24 mouse cellular contexts compared by ENCODE assay signal in genomic region chr11:97304631-97305030, GRCm38 (mm10). TPM values are rescaled to one million over a fixed set of nuclear protein-coding genes. Genes with fewer than 3 reads are reported as not detected.
"Had no signal": no experiment of that assay in that cellular context is flagged by ENCODE, and none has a peak within 500 bp of the region (broad histone marks: within the 10 kb centered on the region; RNA-seq: fewer than 3 reads in every experiment).

No protein-coding gene starts in this region.

- ATAC-seq: hindbrain, embryonic 16.5 days; inflammation-experienced regulatory T-cells, adult 6 months; liver, embryonic 12.5 days had no signal

- H3K9ac ChIP-seq: heart, embryonic 12.5 days; hindbrain, embryonic 12.5 days; hindbrain, embryonic 14.5 days; kidney, embryonic 15.5 days; limb, embryonic 12.5 days; liver, embryonic 12.5 days; liver, embryonic 14.5 days had no signal

- DNase-seq: gastrocnemius, postnatal 14 days; heart, adult 18-20 months; heart, postnatal 10 days; heart, postnatal 4 days; kidney, adult 11 months; kidney, adult 2 months; kidney, adult 9 months; kidney, postnatal 14 days; layer of hippocampus, adult 9-11 months; layer of hippocampus, postnatal 36 days; left cerebral cortex, postnatal 4 days had no signal

- H3K27me3 ChIP-seq: heart, embryonic 12.5 days; kidney, embryonic 15.5 days; limb, embryonic 12.5 days had no signal

- H3K27ac ChIP-seq: heart, embryonic 10.5 days; hindbrain, embryonic 10.5 days; hindbrain, embryonic 12.5 days; hindbrain, embryonic 14.5 days; kidney, embryonic 15.5 days; kidney, postnatal 0 days; limb, embryonic 12.5 days; liver, embryonic 12.5 days; liver, embryonic 14.5 days had no signal

- H3K9me3 ChIP-seq: heart, embryonic 10.5 days; heart, embryonic 12.5 days; hindbrain, embryonic 10.5 days; hindbrain, embryonic 12.5 days; kidney, embryonic 15.5 days; limb, embryonic 12.5 days; liver, embryonic 12.5 days had no signal

- H3K4me3 ChIP-seq: heart, embryonic 10.5 days; heart, embryonic 12.5 days; hindbrain, embryonic 10.5 days; hindbrain, embryonic 12.5 days; kidney, embryonic 15.5 days; limb, embryonic 12.5 days; liver, embryonic 12.5 days had no signal

- H3K36me3 ChIP-seq: heart, embryonic 10.5 days; heart, embryonic 12.5 days; hindbrain, embryonic 10.5 days; hindbrain, embryonic 12.5 days; kidney, embryonic 15.5 days; limb, embryonic 12.5 days; liver, embryonic 12.5 days had no signal

- H3K4me2 ChIP-seq: heart, embryonic 12.5 days; hindbrain, embryonic 12.5 days; hindbrain, embryonic 14.5 days; kidney, embryonic 15.5 days; limb, embryonic 12.5 days; liver, embryonic 12.5 days had no signal

RNA-seq across cellular contexts. Expression of gene Gpr179, which starts 47.2 kb away (rescaled TPM):
- total RNA-seq: heart, adult 18-20 months; liver, adult 2 months had no signal
- polyA plus RNA-seq: liver, adult 2 months; liver, embryonic 12.5 days had no signal
